Mouse (Mus musculus): ENCODE measurements at regions not wholly inside any gene's neighbourhood (a gene's known extent, or its start where the extent isn't known, plus 50 kb on each side); places are given as distances from the start of the nearest gene placed in this dataset.

GRCm38 (mm10) chr8:103895132-103895531, 206.3 kb upstream of the Cdh5 start:
- TF ChIP-seq CTCF (IDR thresholded peaks at IDR 0.05; ENCODE audit: control insufficient read depth, insufficient read depth, insufficient read length) (no peak), MAX (IDR thresholded peaks at IDR 0.05) (no peak), MYOD1 (IDR thresholded peaks at IDR 0.05; ENCODE audit: control insufficient read depth, insufficient read length, low read depth) (no peak), FOSL1 (IDR thresholded peaks at IDR 0.05; ENCODE audit: insufficient read depth, low read length, poor library complexity, severe bottlenecking) (no peak), USF1 (IDR thresholded peaks at IDR 0.05; ENCODE audit: low read depth) (no peak), CEBPB (IDR thresholded peaks at IDR 0.05; ENCODE audit: low read depth) (no peak), MYOG (IDR thresholded peaks at IDR 0.05; ENCODE audit: control insufficient read depth, extremely low read depth, insufficient read length) (no peak)

Measured in C2C12 (cell line).